Mouse (Mus musculus): ENCODE measurements around the gene P2rx7. TPM values are rescaled to one million over a fixed set of nuclear protein-coding genes. Genes with fewer than 3 reads are reported as not detected.

P2rx7 gene
- total RNA-seq, 2 experiments from 2014 or later = 1.8 to 2.1 TPM

DNA sequence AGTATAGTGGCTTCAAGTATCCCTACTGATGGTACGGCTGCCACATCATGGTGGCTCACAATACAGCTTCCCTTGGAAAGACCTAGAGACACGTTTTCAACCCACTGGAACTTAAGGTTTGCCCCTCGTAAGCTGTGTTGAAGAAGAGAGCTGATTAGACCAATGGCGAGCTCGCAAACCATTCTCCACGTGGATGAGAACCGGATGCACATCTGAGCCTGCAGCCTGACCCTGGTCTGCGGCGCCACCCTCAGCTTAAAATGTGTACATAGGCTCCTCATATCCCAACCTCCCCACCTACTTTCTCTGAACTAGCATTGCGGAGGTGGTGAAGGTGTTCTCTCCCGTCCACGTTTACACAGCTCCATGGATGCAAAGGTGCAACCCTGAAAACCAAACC, 37.6 kb downstream of the P2rx7 start:
- no peak for ATAC-seq (replicated peaks; ENCODE audit: low FRiP score, poor library complexity, severe bottlenecking)

GRCm38 (mm10) chr5:122683926-122684325, 40.2 kb downstream of the P2rx7 start:
- no peak for ATAC-seq (replicated peaks; ENCODE audit: low FRiP score, poor library complexity, severe bottlenecking)

DNA sequence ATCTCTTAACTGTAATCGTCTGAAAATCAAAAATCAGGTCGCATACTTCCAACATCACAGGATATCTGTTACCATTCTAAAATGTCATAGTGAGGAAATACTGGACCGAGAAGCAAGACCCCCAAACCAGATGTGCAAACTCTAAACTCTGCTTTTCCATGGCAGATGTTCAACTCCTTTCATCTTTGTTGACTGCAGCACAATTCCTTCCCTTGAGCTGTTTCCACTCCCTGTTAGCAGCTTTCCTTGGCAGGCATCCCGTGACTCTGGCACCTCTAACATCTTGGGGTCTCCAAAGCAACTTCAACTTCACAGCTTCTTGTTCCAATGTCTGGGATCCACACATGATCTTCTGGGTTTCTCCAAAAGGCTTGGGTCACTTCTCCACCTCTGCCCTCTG, 43.7 kb downstream of the P2rx7 start:
- no peak for ATAC-seq (replicated peaks; ENCODE audit: low FRiP score, poor library complexity, severe bottlenecking)

GRCm38 (mm10) chr5:122689153-122689552, 45.4 kb downstream of the P2rx7 start:
- no peak for ATAC-seq (replicated peaks; ENCODE audit: low FRiP score, poor library complexity, severe bottlenecking)

GRCm38 (mm10) chr5:122690486-122690885, 46.8 kb downstream of the P2rx7 start:
- ATAC-seq (replicated peaks; ENCODE audit: low FRiP score, poor library complexity, severe bottlenecking) = no peak

DNA sequence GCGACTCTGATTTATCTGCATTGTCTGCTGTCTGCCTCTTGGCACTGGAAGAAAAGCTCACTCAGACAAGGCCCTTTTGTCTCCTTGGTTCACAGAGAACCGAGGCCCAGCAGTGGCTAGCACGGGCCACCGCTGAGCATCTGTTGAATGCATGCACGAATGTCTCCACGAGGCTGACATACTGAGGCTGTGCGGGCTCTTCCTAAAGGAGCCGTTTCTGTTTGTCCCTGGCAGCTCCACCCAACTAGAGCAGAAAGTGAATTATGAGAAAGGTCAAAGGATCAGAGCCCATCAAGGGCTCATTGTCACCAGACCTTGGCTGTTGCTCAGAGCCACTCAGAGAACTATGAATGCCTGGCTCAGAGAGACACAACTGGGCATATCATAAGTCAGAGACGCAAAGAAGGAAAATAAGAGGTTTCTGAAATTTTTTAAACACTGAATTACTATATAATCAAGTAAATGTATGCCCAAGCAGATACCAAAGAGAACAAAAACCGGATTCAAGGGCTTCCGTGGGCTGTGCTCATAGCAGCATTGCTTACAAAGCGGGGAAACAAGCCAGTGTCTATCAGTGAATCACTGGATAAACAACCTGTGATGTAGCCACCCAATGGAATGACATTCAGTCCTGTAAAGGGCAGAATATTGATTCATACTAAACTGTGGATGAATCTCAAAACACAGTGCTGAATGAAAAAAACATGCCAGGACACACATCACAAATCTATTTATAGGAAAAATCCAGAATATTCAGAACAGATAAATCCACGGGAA, 49.9 kb downstream of the P2rx7 start:
- no peak for ATAC-seq (replicated peaks; ENCODE audit: low FRiP score, poor library complexity, severe bottlenecking)

DNA sequence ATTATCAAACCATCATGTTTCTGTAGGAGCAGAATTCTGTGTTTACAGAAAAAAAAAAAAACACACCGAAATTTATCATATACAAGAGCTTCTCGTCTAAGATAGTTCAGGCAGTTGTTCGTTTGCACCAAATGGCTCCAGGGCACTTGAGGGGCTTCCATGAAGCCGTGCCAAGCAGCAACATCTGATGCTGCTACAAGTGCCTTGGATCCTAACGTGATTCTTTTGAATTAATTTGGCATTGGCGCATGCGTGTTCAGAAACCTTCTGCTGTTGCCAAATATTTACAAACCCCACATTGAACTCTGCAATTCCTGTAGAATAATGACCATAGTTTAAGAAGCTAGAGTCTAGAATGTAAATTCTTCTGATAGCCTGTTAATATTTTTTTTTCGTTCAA, 51.8 kb downstream of the P2rx7 start:
- ATAC-seq (replicated peaks; ENCODE audit: low FRiP score, poor library complexity, severe bottlenecking) = no peak

- ATAC-seq (replicated peaks; ENCODE audit: low FRiP score, poor library complexity, severe bottlenecking) = no peak
Measured at GRCm38 (mm10) chr5:122698041-122698700, 54.5 kb downstream of the P2rx7 start.

- no peak for ATAC-seq (replicated peaks; ENCODE audit: low FRiP score, poor library complexity, severe bottlenecking)
Measured at GRCm38 (mm10) chr5:122698701-122699060, 55.0 kb downstream of the P2rx7 start.

DNA sequence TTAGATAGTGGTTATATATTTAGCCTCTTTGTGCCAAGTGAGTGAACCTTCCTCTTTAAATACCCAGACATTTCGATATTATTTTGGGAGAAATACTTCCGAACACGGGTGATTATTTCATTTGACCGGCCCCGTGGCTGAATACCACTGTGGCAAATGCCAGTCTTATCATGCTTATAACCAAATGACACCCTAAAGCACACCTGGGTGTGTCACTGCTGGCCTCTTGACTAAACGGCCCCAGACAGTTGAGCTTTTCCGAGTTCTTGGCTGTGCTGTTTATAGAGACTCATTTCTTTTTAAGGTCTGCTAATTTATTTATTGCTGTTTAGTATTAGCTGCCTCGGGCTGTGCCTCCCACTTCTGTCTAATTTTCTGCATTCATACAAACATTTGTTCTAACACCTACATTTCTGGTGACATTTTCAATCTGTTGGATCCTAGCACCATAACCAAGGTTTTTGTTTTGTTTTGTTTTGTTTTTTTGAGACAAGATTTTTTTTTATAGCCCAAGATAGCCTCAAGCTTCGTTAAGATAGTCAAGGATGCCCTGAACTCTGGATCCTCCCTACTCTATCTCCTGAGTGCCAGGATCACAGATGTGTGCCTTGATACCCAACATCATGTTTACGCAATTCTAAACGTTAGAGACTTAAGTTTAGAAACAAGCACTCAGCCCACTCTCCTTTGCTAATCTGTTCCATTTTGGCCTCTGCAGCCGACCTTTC, 56.6 kb downstream of the P2rx7 start:
- ATAC-seq (replicated peaks; ENCODE audit: low FRiP score, poor library complexity, severe bottlenecking) = peak; percentile 72

- peak; percentile 45 for ATAC-seq (replicated peaks; ENCODE audit: low FRiP score, poor library complexity, severe bottlenecking)
Measured at GRCm38 (mm10) chr5:122700837-122701212, 57.1 kb downstream of the P2rx7 start.

GRCm38 (mm10) chr5:122702156-122702555, 58.4 kb downstream of the P2rx7 start:
- ATAC-seq (replicated peaks; ENCODE audit: low FRiP score, poor library complexity, severe bottlenecking) = no peak

DNA sequence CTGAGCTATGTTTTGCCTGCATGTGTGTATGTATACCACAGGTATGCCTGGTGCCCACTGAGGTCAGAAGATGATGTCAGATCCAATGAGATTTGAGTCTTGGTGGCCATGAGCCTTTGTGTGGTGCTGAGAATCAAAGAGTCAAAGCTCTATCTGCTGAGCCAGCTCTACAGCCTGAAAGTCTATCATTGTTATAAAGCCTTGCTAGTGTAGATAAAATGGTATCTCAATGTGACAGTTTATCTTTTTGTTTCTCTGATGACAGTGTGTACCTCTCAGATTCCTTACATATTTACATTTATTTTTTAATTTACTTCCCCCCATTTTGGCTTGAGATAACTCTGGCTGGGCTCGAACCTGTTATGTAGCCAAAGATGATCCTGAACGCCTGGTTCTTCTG, 59.9 kb downstream of the P2rx7 start:
- no peak for ATAC-seq (replicated peaks; ENCODE audit: low FRiP score, poor library complexity, severe bottlenecking)

DNA sequence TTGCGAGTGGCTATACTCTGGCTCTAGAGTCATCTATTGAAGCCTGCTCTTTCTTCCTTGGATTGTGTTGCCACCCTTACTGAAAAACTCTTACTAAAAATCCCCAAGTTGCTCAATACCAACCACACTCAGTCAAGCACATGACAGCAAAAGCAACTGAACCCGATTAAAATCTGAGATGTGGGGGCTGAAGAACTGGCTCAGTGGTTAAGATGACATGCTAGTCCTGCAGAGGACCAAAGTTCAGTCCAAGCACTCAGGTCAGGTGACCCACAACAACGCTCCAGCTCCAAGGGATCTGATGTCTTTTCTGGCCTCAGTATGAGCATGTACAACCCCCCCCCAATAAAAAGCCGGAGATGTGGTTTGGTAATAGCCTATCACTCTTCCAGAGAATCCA, 60.9 kb downstream of the P2rx7 start:
- no peak for ATAC-seq (replicated peaks; ENCODE audit: low FRiP score, poor library complexity, severe bottlenecking)

GRCm38 (mm10) chr5:122705174-122705573, 61.5 kb downstream of the P2rx7 start:
- no peak for ATAC-seq (replicated peaks; ENCODE audit: low FRiP score, poor library complexity, severe bottlenecking)

- no peak; the same call in 1 of the 2 replicates for ATAC-seq (replicated peaks; ENCODE audit: low FRiP score, poor library complexity, severe bottlenecking)
Measured at GRCm38 (mm10) chr5:122706917-122707275, 63.2 kb downstream of the P2rx7 start.

DNA sequence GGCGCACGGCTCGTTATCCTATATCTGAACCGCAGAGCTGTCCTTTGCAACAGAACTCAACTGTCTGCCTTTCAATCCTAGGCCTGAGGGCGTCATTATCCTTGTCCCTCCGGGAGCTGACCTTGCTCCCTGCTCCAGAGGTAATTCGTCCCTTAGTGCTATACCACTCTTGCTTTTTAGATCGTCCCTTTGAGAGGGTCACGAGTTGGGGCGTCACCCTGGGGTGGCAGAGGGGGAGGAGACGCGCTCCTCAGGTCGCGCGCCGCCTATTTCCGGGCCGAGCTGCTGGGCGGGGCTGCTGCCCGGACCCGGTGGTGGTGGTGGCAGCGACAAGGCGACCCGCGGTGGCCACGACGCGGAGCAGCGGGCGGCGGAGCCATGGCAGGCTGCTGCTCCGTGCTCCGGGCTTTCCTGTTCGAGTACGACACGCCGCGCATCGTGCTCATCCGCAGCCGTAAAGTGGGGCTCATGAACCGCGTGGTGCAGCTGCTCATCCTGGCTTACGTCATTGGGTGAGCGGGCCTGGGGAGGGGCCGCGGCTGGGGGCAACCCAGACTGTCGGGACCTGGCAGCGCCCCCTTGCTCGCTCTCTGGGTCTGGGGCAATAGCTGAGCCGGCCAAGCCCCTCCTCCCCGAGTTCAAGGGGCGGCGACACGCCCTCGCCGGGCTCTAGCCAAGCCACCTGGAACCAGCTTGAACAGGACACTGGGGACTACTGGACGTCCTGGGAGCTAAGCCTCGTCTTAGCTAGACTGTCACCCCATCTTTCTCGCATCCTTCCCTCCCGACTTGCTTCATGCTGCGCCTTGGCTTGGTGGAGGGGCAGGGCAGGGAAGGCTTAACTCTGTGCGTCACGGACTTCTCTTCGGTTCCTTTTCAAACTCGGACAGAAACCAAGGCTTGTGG, 63.8 kb downstream of the P2rx7 start, which contains the start of gene P2rx4:
Gene P2rx4, plus strand, starts transcription at position 269 of the 906 bp plus-strand sequence.
- ATAC-seq (replicated peaks; ENCODE audit: low FRiP score, poor library complexity, severe bottlenecking) = peak; percentile 89

DNA sequence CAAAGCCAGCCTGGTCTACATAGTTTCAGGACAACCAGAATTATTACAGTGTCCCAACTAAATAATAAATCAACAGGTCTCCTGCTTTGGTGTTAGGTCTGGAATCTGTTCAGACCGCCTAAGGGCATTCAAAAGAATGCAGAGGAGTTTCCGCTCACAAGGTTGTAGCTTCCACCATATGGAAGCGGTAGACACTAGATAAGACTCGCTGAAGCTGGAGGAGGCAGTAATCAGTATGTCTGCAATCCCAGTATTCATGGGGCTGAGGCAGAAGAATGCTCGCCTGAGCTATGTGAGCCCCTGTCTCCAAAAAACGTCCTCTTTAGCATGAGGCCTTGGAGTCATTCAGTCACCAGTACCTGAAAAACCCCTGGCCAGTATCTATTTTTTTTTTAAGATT, 65.1 kb downstream of the P2rx7 start:
- no peak for ATAC-seq (replicated peaks; ENCODE audit: low FRiP score, poor library complexity, severe bottlenecking)

GRCm38 (mm10) chr5:122715723-122716122, 72.0 kb downstream of the P2rx7 start:
- no peak for ATAC-seq (replicated peaks; ENCODE audit: low FRiP score, poor library complexity, severe bottlenecking)

DNA sequence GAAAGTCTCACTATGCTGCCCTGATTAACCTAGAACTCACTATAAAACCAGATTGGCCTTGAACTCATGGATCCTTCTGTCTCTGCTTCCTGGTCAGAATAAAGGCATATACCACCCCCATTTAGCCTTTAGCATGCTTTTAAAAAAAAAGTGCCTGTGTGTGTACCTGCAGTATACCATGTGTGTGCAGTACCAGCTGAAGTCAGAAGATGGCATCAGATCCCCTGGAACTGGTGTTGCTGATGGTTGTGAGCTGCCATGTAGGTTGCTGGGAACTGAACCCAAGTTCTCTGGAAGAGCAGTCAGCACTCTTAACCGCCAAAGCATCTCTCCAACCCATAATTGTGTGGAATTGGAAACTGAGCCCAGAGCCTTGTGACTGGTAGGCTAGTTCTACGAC, 73.1 kb downstream of the P2rx7 start:
- ATAC-seq (replicated peaks; ENCODE audit: low FRiP score, poor library complexity, severe bottlenecking) = peak; percentile 60; the same call in 1 of the 2 replicates

Data from erythroblast, adult 5-6 weeks (primary cell).